Comparison of ENCODE assay signal across 23 mouse cellular contexts in the genomic region with DNA sequence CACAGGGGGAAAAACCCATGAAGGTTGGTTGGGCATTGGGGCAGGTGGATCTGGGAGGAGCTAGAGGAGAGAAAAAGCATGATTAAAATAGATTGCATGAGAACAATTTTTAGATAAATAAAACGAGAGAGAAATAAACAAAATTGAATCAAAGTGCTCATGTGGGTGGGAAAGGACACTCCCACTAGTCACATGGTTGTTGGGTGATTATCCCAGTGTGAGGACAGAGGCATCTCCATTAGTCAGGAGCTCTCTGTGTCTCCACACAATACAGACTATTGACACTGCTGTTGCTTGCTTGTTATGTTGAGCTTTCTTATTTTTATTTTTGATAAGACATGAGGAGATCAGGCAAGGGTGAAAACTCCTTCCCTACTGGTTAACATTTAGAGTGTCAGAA. TPM values are rescaled to one million over a fixed set of nuclear protein-coding genes. Genes with fewer than 3 reads are reported as not detected.
"Had no signal": no experiment of that assay in that cellular context is flagged by ENCODE, and none has a peak within 500 bp of the region (broad histone marks: within the 10 kb centered on the region; RNA-seq: fewer than 3 reads in every experiment).

No protein-coding gene starts in this region.

- H3K36me3 ChIP-seq: lung, embryonic 15.5 days; midbrain, embryonic 10.5 days; midbrain, embryonic 12.5 days; neural tube, embryonic 13.5 days; neural tube, embryonic 15.5 days; stomach, embryonic 15.5 days had no signal

- H3K4me3 ChIP-seq: lung, embryonic 15.5 days; midbrain, embryonic 10.5 days; midbrain, embryonic 12.5 days; myocyte; neural tube, embryonic 13.5 days; neural tube, embryonic 15.5 days; stomach, embryonic 15.5 days had no signal

- H3K9ac ChIP-seq: liver, postnatal 0 days; lung, embryonic 15.5 days; midbrain, embryonic 12.5 days; neural tube, embryonic 13.5 days; neural tube, embryonic 15.5 days; stomach, embryonic 15.5 days had no signal

- H3K27ac ChIP-seq: lung, embryonic 15.5 days; midbrain, embryonic 10.5 days; midbrain, embryonic 12.5 days; neural tube, embryonic 13.5 days; neural tube, embryonic 15.5 days; stomach, embryonic 15.5 days; stomach, postnatal 0 days had no signal

- DNase-seq: liver, postnatal 0 days; lung, adult 2 months; lung, postnatal 14 days; lung, postnatal 4 days; midbrain, embryonic 14.5 days; retina, postnatal 1 day; right cerebral cortex, postnatal 14 days; thymus, adult 2 months; thymus, postnatal 25 days; thymus, postnatal 4 days had no signal

- H3K4me2 ChIP-seq: lung, embryonic 15.5 days; midbrain, embryonic 12.5 days; neural tube, embryonic 13.5 days; neural tube, embryonic 15.5 days; stomach, embryonic 15.5 days had no signal

- H3K27me3 ChIP-seq: lung, embryonic 15.5 days; midbrain, embryonic 12.5 days; neural tube, embryonic 13.5 days; neural tube, embryonic 15.5 days; stomach, embryonic 15.5 days had no signal

- H3K4me1 ChIP-seq: lung, embryonic 15.5 days; stomach, embryonic 15.5 days had no signal

- ATAC-seq: liver, postnatal 0 days; lung, postnatal 0 days; midbrain, embryonic 16.5 days had no signal

- H3K9me3 ChIP-seq: lung, embryonic 15.5 days; midbrain, embryonic 10.5 days; midbrain, embryonic 12.5 days; neural tube, embryonic 13.5 days; neural tube, embryonic 15.5 days; stomach, embryonic 15.5 days had no signal

RNA-seq across cellular contexts. Expression of gene Nat8, which starts 15.0 kb away (rescaled TPM):
- total RNA-seq: megakaryocyte, adult 5-6 weeks; megakaryocyte-erythroid progenitor cell, adult 5-6 weeks had no signal
- polyA plus RNA-seq: liver, postnatal 0 days; lung, embryonic 15.5 days; lung, postnatal 0 days; midbrain, embryonic 10.5 days; midbrain, embryonic 12.5 days; midbrain, embryonic 14.5 days; myocyte; neural tube, embryonic 11.5 days; neural tube, embryonic 13.5 days; neural tube, embryonic 15.5 days; stomach, postnatal 0 days had no signal

RNA-seq across cellular contexts. Expression of gene Nat8f2, which starts 22.0 kb away (rescaled TPM):
- total RNA-seq: megakaryocyte, adult 5-6 weeks; megakaryocyte-erythroid progenitor cell, adult 5-6 weeks had no signal
- polyA plus RNA-seq: lung, postnatal 0 days; midbrain, embryonic 10.5 days; midbrain, embryonic 12.5 days; midbrain, embryonic 14.5 days; myocyte; neural tube, embryonic 11.5 days; neural tube, embryonic 13.5 days; neural tube, embryonic 15.5 days; stomach, postnatal 0 days had no signal

RNA-seq across cellular contexts. Expression of gene Nat8f5, which starts 26.1 kb away (rescaled TPM):
- total RNA-seq: megakaryocyte, adult 5-6 weeks; megakaryocyte-erythroid progenitor cell, adult 5-6 weeks had no signal
- polyA plus RNA-seq: liver, postnatal 0 days; lung, adult 2 months; lung, embryonic 15.5 days; lung, postnatal 0 days; midbrain, embryonic 10.5 days; midbrain, embryonic 12.5 days; midbrain, embryonic 14.5 days; myocyte; neural tube, embryonic 11.5 days; stomach, embryonic 15.5 days had no signal

RNA-seq across cellular contexts. Expression of gene Nat8f6, which starts 26.2 kb away (rescaled TPM):
- total RNA-seq: megakaryocyte, adult 5-6 weeks; megakaryocyte-erythroid progenitor cell, adult 5-6 weeks had no signal
- polyA plus RNA-seq: liver, postnatal 0 days; lung, embryonic 15.5 days; lung, postnatal 0 days; midbrain, embryonic 10.5 days; midbrain, embryonic 12.5 days; midbrain, embryonic 14.5 days; midbrain, embryonic 16.5 days; myocyte; neural tube, embryonic 11.5 days; neural tube, embryonic 13.5 days; neural tube, embryonic 15.5 days; stomach, embryonic 15.5 days; stomach, postnatal 0 days had no signal
